Mouse (Mus musculus): Measurements from ENCODE around the gene 1700013G24Rik.
A peak's percentile ranks its signal among the peaks of the same experiment; 100 is the strongest.

1700013G24Rik gene

GRCm38 (mm10) chr4:137494751-137495500 lies 41.8 kb downstream of the 1700013G24Rik start:
- DNase-seq (ENCODE audit: low read depth, low spot score): no peak

- no peak for DNase-seq (ENCODE audit: low read depth, low spot score)
Observed at GRCm38 (mm10) chr4:137495501-137496100, 42.5 kb downstream of the 1700013G24Rik start.

GRCm38 (mm10) chr4:137497367-137497766 lies 44.3 kb downstream of the 1700013G24Rik start:
- peak; percentile 63 for DNase-seq (ENCODE audit: low read depth, low spot score)

- peak; percentile 71 for DNase-seq (ENCODE audit: low read depth, low spot score)
Observed at GRCm38 (mm10) chr4:137497892-137498722, 45.0 kb downstream of the 1700013G24Rik start.

- no peak for DNase-seq (ENCODE audit: low read depth, low spot score)
Observed at GRCm38 (mm10) chr4:137498882-137499583, 45.9 kb downstream of the 1700013G24Rik start.

GRCm38 (mm10) chr4:137500149-137500548 lies 47.1 kb downstream of the 1700013G24Rik start:
- no peak for DNase-seq (ENCODE audit: low read depth, low spot score)

- peak; percentile 61 for DNase-seq (ENCODE audit: low read depth, low spot score)
Observed at GRCm38 (mm10) chr4:137500953-137501352, 47.9 kb downstream of the 1700013G24Rik start.

GRCm38 (mm10) chr4:137502183-137502582 lies 49.1 kb downstream of the 1700013G24Rik start:
- DNase-seq (ENCODE audit: low read depth, low spot score): no peak

GRCm38 (mm10) chr4:137502801-137503200 lies 49.7 kb downstream of the 1700013G24Rik start:
- DNase-seq (ENCODE audit: low read depth, low spot score): no peak

GRCm38 (mm10) chr4:137503509-137503971 lies 50.5 kb downstream of the 1700013G24Rik start:
- no peak for DNase-seq (ENCODE audit: low read depth, low spot score)

Measured in skeletal muscle tissue, adult 2 months (tissue).